Mouse (Mus musculus) retina, postnatal 1 day (tissue): ENCODE results near the gene C730034F03Rik.

Source experiments
- DNase-seq: peaks from one replicate; pipeline ENCODE4 v3.0.0-alpha.2; 2012

Gene C730034F03Rik

DNA sequence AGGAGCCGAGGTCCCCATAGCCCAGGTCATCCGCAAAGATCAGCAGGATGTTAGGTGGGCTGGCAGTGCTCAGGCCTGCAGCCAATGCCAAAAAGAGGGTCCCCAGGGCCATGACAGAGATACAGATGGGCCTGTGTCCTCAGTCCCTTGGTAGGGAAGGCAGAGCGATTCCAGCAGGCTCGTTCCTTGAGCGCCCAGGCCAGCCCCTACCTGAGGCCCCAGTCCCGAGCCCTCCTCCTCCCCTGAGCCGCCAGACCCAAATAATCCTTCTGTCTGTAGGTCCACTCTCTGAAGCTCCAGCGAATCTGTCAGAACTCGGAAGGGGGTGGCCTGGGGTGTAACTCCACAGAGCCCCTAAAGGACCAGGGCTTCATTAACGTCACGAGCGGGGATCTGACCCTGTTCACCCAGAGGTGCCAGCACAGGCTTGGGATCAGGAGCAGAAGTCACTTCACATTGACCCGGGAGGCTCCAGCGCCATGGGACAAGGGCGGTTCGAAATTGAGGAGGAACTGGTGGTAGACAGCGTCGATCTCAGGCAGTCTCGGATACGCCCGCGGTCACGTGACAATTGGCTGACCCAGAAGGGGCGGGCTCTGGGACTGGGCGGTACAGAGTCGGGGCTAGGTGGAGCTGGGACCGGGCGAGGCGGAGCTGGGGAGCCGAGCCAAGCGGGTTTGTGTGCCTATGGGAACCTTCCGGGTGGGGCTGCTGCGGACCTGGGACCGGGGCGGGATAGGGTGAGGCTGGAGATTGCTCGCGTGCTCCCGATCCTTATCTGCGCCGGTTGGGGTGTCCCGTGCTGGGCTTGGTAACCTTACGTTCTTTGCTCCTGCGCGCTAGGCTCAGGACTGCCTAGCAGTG lies 46.5 kb downstream of the C730034F03Rik start:
- peak; percentile 93 for DNase-seq

- no peak for DNase-seq
Observed at GRCm38 (mm10) chr15:89476475-89476815, 47.1 kb downstream of the C730034F03Rik start.

DNA sequence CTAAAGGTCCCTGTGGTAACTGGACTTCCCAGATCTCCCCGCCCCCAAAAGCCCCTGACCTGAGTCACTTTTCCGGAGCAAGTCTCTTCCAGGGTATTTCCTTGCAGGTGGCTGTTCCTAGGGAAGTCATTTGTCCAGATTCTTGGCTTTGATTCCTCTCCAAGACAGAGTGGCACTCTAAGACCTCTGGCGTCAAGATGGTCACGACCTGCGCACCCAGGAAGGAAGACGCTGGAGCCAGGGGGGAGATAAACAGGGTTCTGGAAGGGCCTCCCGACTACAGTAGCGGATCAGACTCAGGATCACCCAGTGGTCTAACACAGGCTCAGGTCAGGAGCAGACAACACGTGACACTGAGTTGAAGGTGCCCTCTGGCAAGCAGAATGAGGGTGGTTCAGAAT lies 47.7 kb downstream of the C730034F03Rik start, which contains the start of gene Arsa:
Gene Arsa (minus strand): TSS at position 335 of the 401 bp plus-strand sequence.
- DNase-seq: no peak

GRCm38 (mm10) chr15:89477806-89478205 lies 48.4 kb downstream of the C730034F03Rik start:
- no peak for DNase-seq

- no peak for DNase-seq
Observed at GRCm38 (mm10) chr15:89478622-89479021, 49.2 kb downstream of the C730034F03Rik start.
